Mouse (Mus musculus): ENCODE results near the gene Olfr1373.
"Not testable (repeated sequence)": the region's sequence is repeated elsewhere in the genome, so short reads cannot be mapped to it uniquely, and the experiment has no call there.

Gene Olfr1373

DNA sequence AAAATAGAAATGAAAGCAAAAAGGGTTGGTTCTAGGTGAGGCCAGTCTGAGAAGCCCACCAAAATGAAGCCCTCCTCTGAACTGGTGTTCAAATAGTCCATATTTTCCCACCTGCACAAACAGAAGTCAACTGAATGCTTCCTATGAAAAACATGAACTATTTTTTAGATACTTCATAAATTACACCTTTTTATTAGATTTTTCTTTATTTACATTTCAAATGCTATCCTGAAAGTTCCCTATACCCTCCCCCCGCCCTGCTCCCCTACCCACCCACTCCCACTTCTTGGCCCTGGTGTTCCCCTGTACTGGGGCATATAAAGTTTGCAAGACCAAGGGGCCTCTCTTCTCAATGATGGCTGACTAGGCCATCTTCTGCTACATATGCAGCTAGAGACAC lies at the start of gene Olfr1373:
Gene Olfr1373, minus strand, starts transcription at position 101 of the 400 bp plus-strand sequence.
- not testable (repeated sequence) for DNase-seq (ENCODE audit: low spot score)

DNA sequence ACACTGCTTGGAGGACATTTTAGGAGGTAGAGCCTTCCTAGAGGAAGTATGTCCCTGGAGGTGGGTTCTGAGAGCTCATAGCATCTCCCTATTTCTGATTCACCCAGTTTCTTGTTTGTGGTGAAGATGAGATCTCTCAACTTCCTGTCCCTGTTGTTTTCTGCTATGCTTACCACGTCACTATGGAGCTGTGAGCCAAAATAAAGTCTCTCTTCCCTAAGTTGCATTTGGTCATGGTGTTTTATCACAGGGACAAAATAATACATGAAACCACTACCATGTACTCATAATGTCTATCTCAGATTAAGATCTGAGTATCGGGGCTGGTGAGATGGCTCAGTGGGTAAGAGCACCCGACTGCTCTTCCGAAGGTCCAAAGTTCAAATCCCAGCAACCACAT lies 35.3 kb upstream of the Olfr1373 start:
- DNase-seq (ENCODE audit: low spot score): not testable (repeated sequence)

GRCm38 (mm10) chr11:52179897-52180296 lies 34.6 kb upstream of the Olfr1373 start:
- not testable (repeated sequence) for DNase-seq (ENCODE audit: low spot score)

DNA sequence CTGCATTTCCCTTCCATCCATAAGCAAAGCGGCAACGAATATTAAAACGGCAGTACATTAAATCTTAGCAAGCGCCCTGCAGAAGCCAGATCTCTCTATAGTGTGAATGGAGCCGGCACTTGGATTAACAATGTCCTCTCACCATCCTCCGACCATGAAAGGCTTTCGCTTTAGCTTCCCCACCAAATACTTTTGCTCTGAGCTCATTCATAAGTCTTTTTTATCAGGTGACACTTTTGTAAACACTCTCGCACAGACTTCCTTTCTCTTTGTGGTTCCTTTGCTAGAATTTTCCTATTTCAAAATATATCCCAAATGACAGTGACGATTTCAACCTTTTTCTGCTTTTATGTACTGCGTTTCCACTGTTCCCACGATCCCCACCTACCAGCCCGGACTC lies 23.1 kb upstream of the Olfr1373 start:
- DNase-seq (ENCODE audit: low spot score): no peak

- DNase-seq (ENCODE audit: low spot score): peak; percentile 48
These were observed 22.6 kb upstream of the Olfr1373 start for GRCm38 (mm10) chr11:52167901-52168302.

DNA sequence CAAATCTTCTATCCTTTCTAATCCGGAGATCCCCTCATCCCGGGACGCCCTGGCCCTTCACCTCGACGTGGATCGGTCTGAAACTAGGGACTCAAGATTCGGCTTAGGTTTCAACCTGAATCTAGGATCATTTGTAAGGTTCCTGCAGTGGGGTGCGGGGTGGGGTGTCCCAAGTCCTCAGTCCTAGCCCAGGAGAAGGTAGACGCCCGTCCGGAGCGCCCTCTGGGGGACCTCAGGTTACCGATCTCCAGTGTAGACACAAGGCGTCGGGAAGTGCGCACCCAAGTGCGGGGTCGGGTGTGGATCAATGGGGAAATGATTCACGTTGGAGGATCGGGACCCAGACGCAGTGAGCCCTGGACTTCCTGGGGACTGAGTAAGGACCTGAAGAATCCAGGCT lies 21.8 kb upstream of the Olfr1373 start:
- DNase-seq (ENCODE audit: low spot score): peak; percentile 46

DNA sequence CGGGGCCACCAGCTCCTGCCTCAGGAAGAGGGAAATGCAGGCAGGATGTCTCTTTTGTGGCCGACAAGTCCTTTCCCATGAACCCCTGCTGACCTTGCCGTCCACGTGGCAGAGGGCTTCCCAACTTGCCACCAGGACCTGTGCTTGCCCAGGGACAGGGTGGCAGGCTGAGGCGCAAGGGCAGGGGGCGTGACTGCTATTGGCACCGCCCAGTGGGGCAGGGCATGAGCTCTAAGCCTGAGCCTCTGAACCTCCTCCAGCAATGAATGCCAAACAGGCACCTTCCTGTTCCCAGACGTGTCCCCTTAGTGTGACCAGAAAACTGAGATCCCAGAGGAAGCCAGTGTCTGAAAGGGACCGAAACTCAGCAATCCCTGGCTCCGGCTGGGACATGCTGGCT lies 18.6 kb upstream of the Olfr1373 start:
- peak; percentile 57 for DNase-seq (ENCODE audit: low spot score)

DNA sequence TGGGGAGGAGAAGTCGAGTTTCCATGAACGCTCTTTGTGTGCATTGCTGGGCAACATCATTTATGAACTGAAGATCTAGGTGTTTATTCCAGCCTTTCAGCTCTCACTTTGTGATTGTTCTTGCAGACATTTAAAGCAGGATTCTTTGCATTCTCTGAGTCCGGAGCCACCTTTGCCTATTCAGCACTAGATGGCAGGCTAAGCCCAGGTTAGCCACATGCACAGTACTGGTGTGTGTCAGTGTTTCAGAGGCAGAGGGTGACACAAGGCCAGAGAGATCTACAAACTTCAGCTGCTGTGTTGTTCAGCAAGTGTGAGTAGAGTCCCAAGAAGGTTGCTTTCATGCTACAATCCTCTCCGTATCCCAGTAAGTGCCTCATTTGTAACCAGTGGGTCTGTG lies 1.7 kb downstream of the Olfr1373 start:
- not testable (repeated sequence) for DNase-seq (ENCODE audit: low spot score)

DNA sequence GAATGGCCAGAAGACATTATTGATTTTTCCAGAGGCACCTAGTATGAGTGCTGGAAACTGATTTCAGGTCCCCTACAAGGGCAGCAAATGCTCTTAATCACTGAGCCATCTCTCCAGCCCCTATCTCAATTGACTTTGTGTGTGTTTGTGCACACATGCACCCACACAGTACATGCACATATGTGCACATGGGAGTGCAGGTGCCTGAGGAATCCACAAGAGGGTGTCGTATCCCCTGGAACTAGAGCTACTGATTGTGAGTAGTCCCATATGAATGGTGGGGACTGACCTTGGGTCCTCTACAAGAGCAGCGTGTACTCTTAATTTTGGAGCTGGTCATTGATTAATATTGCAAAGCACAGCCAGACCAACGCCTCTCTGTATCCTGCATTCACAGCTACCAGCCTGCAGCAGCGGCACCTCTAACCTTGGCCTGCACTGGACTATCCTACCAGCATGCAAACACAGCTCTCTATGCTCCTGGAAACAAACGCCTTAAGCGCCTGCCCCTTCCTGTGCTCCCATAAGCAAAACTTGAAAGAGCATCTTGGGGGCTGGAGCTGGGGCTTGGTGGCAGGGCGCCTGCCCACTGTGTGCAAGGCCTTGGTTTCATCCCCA lies 14.8 kb downstream of the Olfr1373 start:
- no peak for DNase-seq (ENCODE audit: low spot score)

DNA sequence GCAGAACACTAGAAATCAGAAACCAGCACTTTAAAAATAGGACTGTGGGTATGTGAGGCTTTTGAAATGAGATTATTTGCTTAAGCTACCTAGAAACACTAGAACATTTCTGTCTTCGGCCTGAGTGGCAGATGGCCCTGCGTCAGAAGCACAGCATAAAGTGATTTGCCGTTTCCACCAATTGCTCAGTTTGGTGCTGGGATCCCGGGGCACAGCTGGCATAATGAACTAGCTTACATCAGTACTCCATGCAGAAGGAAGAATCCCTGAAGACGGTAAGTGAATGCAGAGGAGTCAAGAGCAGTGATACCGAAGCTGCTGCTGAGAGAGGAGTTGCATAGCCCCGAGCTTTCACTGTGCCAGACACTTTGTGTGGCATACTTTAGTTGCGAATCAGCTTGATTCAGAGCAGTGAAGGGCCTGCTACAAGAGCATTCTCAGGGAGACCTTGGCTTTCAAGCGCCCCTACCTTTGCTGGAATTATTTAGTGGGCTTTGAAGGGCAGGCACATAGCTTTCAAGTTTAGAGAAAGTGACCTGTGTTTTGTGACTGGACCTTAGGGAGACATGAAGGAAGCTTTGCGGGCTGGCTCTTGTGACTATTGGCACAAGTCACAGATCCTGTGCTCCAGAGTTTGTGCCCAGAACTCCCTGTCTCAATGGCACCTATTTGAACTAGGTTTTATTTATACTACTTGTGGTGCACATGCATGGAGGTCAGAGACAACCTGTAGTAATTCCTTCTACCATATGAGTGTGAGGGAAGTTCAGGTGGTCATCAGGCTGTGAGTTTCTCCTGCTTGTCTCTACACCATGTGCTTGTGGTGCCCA lies 15.5 kb downstream of the Olfr1373 start:
- no peak for DNase-seq (ENCODE audit: low spot score)

DNA sequence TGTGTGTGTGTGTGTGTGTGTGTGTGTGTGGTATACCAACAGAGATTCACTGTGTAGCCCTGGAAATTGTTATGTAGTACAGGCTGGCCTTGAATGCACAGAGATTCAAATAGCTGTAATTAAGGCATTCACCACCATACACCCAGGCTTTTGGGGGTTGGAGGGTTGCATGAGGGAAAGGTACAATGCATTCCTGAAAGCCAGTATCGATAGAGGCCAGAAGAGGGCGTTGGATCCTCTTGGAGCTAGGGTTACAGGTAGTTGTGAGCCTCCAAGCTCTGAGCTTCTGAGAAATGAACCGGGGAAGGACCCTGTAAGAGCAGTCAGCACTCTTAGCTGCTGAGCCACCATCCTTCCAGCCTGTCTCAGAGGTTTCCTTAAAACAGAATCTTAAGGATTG lies 16.2 kb downstream of the Olfr1373 start:
- peak; percentile 42 for DNase-seq (ENCODE audit: low spot score)

- no peak for DNase-seq (ENCODE audit: low spot score)
These were observed 16.8 kb downstream of the Olfr1373 start for GRCm38 (mm10) chr11:52128316-52129061.

GRCm38 (mm10) chr11:52127760-52128159 lies 17.6 kb downstream of the Olfr1373 start:
- no peak for DNase-seq (ENCODE audit: low spot score)

DNA sequence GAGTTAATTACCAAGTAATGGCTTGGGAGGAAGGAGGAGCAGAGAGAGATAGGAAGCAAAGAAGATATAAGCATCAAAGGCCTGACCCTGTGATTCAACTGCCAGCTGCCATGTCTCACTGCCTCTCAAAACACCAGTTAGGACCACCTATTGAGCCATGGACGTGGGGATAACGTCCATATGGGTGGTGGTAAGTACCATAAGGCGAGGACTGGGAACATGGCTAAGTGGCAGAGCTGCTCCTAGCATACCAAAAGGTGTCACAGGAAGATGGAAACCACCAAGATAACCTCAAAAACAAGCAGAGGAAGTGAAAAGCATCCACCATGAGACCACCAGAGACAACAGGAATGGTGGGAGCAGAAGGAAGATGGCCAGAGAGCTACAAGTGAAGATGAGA lies 18.2 kb downstream of the Olfr1373 start:
- DNase-seq (ENCODE audit: low spot score): no peak

DNA sequence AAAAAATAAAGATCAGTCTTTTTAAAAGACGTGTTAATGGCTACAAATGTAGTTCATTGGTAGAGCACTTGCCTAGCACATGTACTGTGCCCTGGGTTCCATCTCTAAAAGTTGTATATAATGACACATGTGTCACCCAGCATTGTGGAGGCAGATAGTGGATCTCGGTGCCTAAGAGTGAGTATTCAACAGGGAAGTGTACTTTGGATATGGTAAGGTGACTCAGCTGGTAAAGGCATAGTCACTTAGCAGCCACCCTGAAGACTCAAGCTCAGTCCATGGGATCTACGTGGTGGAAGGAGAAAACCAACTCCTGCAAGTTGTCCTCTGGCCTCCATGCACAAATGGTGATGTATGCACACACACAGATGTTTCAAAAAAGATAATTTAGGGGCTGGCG lies 20.9 kb downstream of the Olfr1373 start:
- no peak for DNase-seq (ENCODE audit: low spot score)

GRCm38 (mm10) chr11:52122045-52122444 lies 23.3 kb downstream of the Olfr1373 start:
- DNase-seq (ENCODE audit: low spot score): no peak

GRCm38 (mm10) chr11:52120415-52120814 lies 24.9 kb downstream of the Olfr1373 start:
- not testable (repeated sequence) for DNase-seq (ENCODE audit: low spot score)

GRCm38 (mm10) chr11:52117156-52117555 lies 28.2 kb downstream of the Olfr1373 start:
- no peak for DNase-seq (ENCODE audit: low spot score)

GRCm38 (mm10) chr11:52116117-52116516 lies 29.2 kb downstream of the Olfr1373 start:
- not testable (repeated sequence) for DNase-seq (ENCODE audit: low spot score)

GRCm38 (mm10) chr11:52115479-52115878 lies 29.8 kb downstream of the Olfr1373 start:
- no peak for DNase-seq (ENCODE audit: low spot score)

GRCm38 (mm10) chr11:52109421-52109820 lies 35.9 kb downstream of the Olfr1373 start:
- DNase-seq (ENCODE audit: low spot score): no peak

DNA sequence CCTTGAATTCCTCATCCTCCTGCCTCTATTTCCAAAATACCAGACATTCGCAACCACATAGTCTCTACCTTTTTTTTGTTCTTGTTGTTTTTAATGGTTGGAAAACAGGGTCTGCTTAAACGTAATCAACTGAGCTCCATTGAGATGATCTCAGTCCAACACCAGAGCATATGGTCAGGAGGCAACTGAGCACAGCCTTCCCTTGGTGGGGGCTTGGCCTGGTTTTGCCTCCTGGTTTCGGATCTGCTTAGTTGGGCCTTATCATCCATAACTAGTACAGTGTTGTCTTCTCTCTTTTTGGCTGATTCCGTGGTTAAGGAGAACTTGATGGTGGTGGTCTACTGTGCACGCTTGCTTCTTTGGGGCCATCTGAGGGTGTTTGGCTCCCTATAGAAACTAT lies 36.5 kb downstream of the Olfr1373 start:
- DNase-seq (ENCODE audit: low spot score): no peak

- no peak for DNase-seq (ENCODE audit: low spot score)
These were observed 38.9 kb downstream of the Olfr1373 start for GRCm38 (mm10) chr11:52106438-52106837.
